Mouse (Mus musculus) embryo, embryonic 11.5 days (tissue): ENCODE results near the gene Fgfr2.
A peak's percentile ranks its signal among the peaks of the same experiment; 100 is the strongest.

Source experiments
- DNase-seq: peaks from one replicate; pipeline ENCODE4 v3.0.0-alpha.2; 2012; ENCODE audit warnings: low read depth, low spot score

Gene Fgfr2

GRCm38 (mm10) chr7:131371470-131371860, 1751.7 kb downstream of the Fgfr2 start:
- no peak for DNase-seq

- DNase-seq, result peak; percentile 91
These were observed 1752.3 kb downstream of the Fgfr2 start, which contains the start of gene Pstk for GRCm38 (mm10) chr7:131370648-131371469. Pstk (plus strand) TSS chr7:131371141.

- no peak for DNase-seq
These were observed 1759.0 kb downstream of the Fgfr2 start for GRCm38 (mm10) chr7:131364131-131364530.

GRCm38 (mm10) chr7:131362615-131363300, 1760.4 kb downstream of the Fgfr2 start, which contains the start of gene 2310057M21Rik:
2310057M21Rik (minus strand) TSS chr7:131362759.
- peak; percentile 98 for DNase-seq

- DNase-seq, result no peak
These were observed 1760.9 kb downstream of the Fgfr2 start for GRCm38 (mm10) chr7:131362269-131362614.

- DNase-seq, result no peak
These were observed 1767.0 kb downstream of the Fgfr2 start for GRCm38 (mm10) chr7:131356105-131356504.

GRCm38 (mm10) chr7:131345856-131346541, 1777.2 kb downstream of the Fgfr2 start:
- no peak for DNase-seq

- DNase-seq, result no peak
These were observed 1785.6 kb downstream of the Fgfr2 start for GRCm38 (mm10) chr7:131337502-131338068.

- DNase-seq, result no peak
These were observed 1789.6 kb downstream of the Fgfr2 start, which contains the start of gene Fam24a for GRCm38 (mm10) chr7:131333564-131333963. Fam24a (plus strand) TSS chr7:131333864.

GRCm38 (mm10) chr7:131331688-131332087, 1791.5 kb downstream of the Fgfr2 start:
- DNase-seq, result no peak

GRCm38 (mm10) chr7:131329416-131329815, 1793.7 kb downstream of the Fgfr2 start, which contains the start of gene Fam24b:
Fam24b (minus strand) TSS chr7:131329516.
- DNase-seq, result no peak

- no peak for DNase-seq
These were observed 1796.1 kb downstream of the Fgfr2 start for GRCm38 (mm10) chr7:131327054-131327453.

- DNase-seq, result no peak
These were observed 1801.0 kb downstream of the Fgfr2 start, which contains the start of gene Cuzd1 for GRCm38 (mm10) chr7:131322192-131322591. Cuzd1 (minus strand) TSS chr7:131322292.

- DNase-seq, result no peak
These were observed 1804.8 kb downstream of the Fgfr2 start for GRCm38 (mm10) chr7:131318340-131318739.

GRCm38 (mm10) chr7:131317587-131317986, 1805.6 kb downstream of the Fgfr2 start:
- DNase-seq, result no peak

- no peak for DNase-seq
These were observed 1808.7 kb downstream of the Fgfr2 start for GRCm38 (mm10) chr7:131314493-131314892.

GRCm38 (mm10) chr7:131306733-131307132, 1816.4 kb downstream of the Fgfr2 start:
- no peak for DNase-seq

GRCm38 (mm10) chr7:131303340-131303739, 1819.8 kb downstream of the Fgfr2 start:
- DNase-seq, result no peak

- DNase-seq, result no peak
These were observed 1826.0 kb downstream of the Fgfr2 start for GRCm38 (mm10) chr7:131297151-131297550.

- DNase-seq, result no peak
These were observed 1857.3 kb downstream of the Fgfr2 start for GRCm38 (mm10) chr7:131265851-131266250.

- no peak for DNase-seq
These were observed 1858.9 kb downstream of the Fgfr2 start for GRCm38 (mm10) chr7:131264251-131264650.

GRCm38 (mm10) chr7:131260946-131261345, 1862.2 kb downstream of the Fgfr2 start:
- DNase-seq, result no peak
